ENCODE assay signal across 8 mouse cellular contexts in the genomic region with DNA sequence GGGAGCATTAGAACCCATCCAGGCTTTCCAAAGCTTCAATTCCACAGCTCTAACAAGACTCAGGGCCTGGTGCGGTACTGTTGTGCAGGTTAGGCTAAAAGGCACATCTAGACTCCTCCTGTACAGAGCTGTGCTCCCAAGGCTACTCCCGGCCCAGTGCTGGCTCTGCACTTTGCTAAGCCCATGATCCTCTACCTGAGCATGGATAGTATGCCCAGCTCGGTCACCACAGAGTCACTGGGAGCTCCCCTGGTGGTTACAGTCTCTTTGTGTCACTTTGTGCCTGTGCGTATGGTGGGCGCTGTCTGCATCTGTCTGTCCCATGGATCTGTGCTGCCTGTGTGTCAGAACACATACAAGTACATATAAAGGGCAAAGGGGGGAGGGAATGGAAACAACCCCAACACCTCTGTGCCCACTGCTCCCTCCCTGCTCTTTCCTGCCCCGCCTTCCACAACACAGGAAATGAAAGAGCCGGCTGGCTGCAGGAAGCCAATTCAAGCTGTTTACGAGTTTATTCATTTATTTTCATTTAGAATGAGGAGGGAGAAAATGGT. TPM values are rescaled to one million over a fixed set of nuclear protein-coding genes. Genes with fewer than 3 reads are reported as not detected.
DNase-seq lines count a peak whose midpoint lies in the region; ATAC-seq and TF ChIP-seq lines count a peak whose summit lies in the region.

No protein-coding gene starts in this region.

- peak; percentile 92 for DNase-seq in CD4-positive helper T cell, adult 2 months (ENCODE audit: low read depth, low spot score)
- DNase-seq in R1 (ENCODE audit: low read depth, low spot score) = peak; percentile 90
- peak; percentile 27 for DNase-seq in hindbrain, postnatal 0 days (ENCODE audit: low spot score)
- no peak for DNase-seq in liver, embryonic 13.5 days
- DNase-seq in natural killer cell, adult 2 months (ENCODE audit: low spot score in 2 of 2) = peak; percentile 66 to 69
- no peak for DNase-seq in urinary bladder, postnatal 10 days (ENCODE audit: low spot score)
- DNase-seq in left cerebral cortex, adult 18-20 months (ENCODE audit: low spot score in 2 of 2) = no peak

- no peaks in the 10 kb centered on the region for H3K27me3 ChIP-seq in forebrain, embryonic 16.5 days (replicated peaks; ENCODE audit: control insufficient read depth, insufficient read depth, low read length)
- no peaks in the 10 kb centered on the region for H3K27me3 ChIP-seq in hindbrain, postnatal 0 days (ENCODE audit: insufficient read depth, low read length)
- H3K27me3 ChIP-seq in liver, embryonic 13.5 days = no peaks in the 10 kb centered on the region

- ATAC-seq in forebrain, embryonic 16.5 days = peak; percentile 45
- peak; percentile 50 for ATAC-seq in hindbrain, postnatal 0 days
- ATAC-seq in liver, embryonic 13.5 days (ENCODE audit: low read depth) = no peak

- H3K36me3 ChIP-seq in forebrain, embryonic 16.5 days (ENCODE audit: control insufficient read depth, insufficient read depth) = no peaks in the 10 kb centered on the region
- no peaks in the 10 kb centered on the region for H3K36me3 ChIP-seq in hindbrain, postnatal 0 days (ENCODE audit: insufficient read depth, low read length)
- peaks cover 41% of the 10 kb centered on the region for H3K36me3 ChIP-seq in liver, embryonic 13.5 days

- H3K4me1 ChIP-seq in forebrain, embryonic 16.5 days (replicated peaks; ENCODE audit: control insufficient read depth, insufficient read depth, low read length) = peaks cover 18% of the 10 kb centered on the region
- peaks cover 16% of the 10 kb centered on the region for H3K4me1 ChIP-seq in hindbrain, postnatal 0 days (ENCODE audit: insufficient read depth, low read length)
- peaks cover 83% of the 10 kb centered on the region for H3K4me1 ChIP-seq in liver, embryonic 13.5 days (replicated peaks)

- H3K4me2 ChIP-seq in forebrain, embryonic 16.5 days (ENCODE audit: low read length) = no peak overlapping the region
- H3K4me2 ChIP-seq in hindbrain, postnatal 0 days (ENCODE audit: low read depth, low read length) = no peak overlapping the region
- peak overlapping the region; percentile 92 for H3K4me2 ChIP-seq in liver, embryonic 13.5 days

- TF ChIP-seq CTCF in hindbrain, postnatal 0 days (IDR thresholded peaks at IDR 0.05; ENCODE audit: low read depth) = no peak

- WGBS in forebrain, embryonic 16.5 days = 60% methylated on average over 8 of the region's 8 CpGs
- 59% methylated on average over 8 of the region's 8 CpGs for WGBS in hindbrain, postnatal 0 days
- WGBS in liver, embryonic 13.5 days (ENCODE audit: insufficient replicate concordance) = 36% methylated on average over 8 of the region's 8 CpGs

- H3K27ac ChIP-seq in forebrain, embryonic 16.5 days (ENCODE audit: low read length) = peak overlapping the region; percentile 39
- H3K27ac ChIP-seq in hindbrain, postnatal 0 days = peak overlapping the region; percentile 74
- H3K27ac ChIP-seq in liver, embryonic 13.5 days = peak overlapping the region; percentile 100

- H3K9ac ChIP-seq in forebrain, embryonic 16.5 days (replicated peaks; ENCODE audit: low read depth, low read length) = 0 out of 2 replicates have a peak overlapping the region, but pooled peaks have one; percentile 7
- H3K9ac ChIP-seq in hindbrain, postnatal 0 days (replicated peaks; ENCODE audit: low read length) = no peak overlapping the region
- peak overlapping the region; percentile 93 for H3K9ac ChIP-seq in liver, embryonic 13.5 days

- no peaks in the 10 kb centered on the region for H3K9me3 ChIP-seq in forebrain, embryonic 16.5 days (ENCODE audit: control insufficient read depth, low read length)
- H3K9me3 ChIP-seq in hindbrain, postnatal 0 days (ENCODE audit: low read length) = no peaks in the 10 kb centered on the region
- no peaks in the 10 kb centered on the region for H3K9me3 ChIP-seq in liver, embryonic 13.5 days (replicated peaks)

- no peak overlapping the region for H3K4me3 ChIP-seq in forebrain, embryonic 16.5 days (replicated peaks; ENCODE audit: low read length)
- H3K4me3 ChIP-seq in hindbrain, postnatal 0 days (ENCODE audit: low read length) = no peak overlapping the region
- peak overlapping the region; percentile 74 for H3K4me3 ChIP-seq in liver, embryonic 13.5 days (replicated peaks)

RNA-seq across cellular contexts. Expression of a gene that starts 3.6 kb away (rescaled TPM):
- 0.32 and 0.53 TPM in 2 replicates for polyA plus RNA-seq in forebrain, embryonic 16.5 days (2015; fragmentation: Nextera tagmentation; extraction: Ambion mirVana)
- 0.16 and 0.29 TPM in 2 replicates for total RNA-seq in hindbrain, postnatal 0 days (2014; rRNA removed)
- 0.40 and 0.71 TPM in 2 replicates for polyA plus RNA-seq in hindbrain, postnatal 0 days (2015; fragmentation: Nextera tagmentation; extraction: Ambion mirVana)
- polyA plus RNA-seq in liver, embryonic 13.5 days (2015; fragmentation: Nextera tagmentation; extraction: Ambion mirVana) = 89.4 and 99.6 TPM in 2 replicates
- under 1 TPM in 1 of 2 experiments, not detected in 1; 0.44 TPM for total RNA-seq in left cerebral cortex, adult 18-20 months (2021)

RNA-seq across cellular contexts. Expression of a gene that starts 39.4 kb away (rescaled TPM):
- 0.40 and 0.98 TPM in 2 replicates for polyA plus RNA-seq in forebrain, embryonic 16.5 days (2015; fragmentation: Nextera tagmentation; extraction: Ambion mirVana)
- total RNA-seq in hindbrain, postnatal 0 days (2014; rRNA removed) = 2.9 TPM in 1 of 2 replicates, not detected in the other
- polyA plus RNA-seq in hindbrain, postnatal 0 days (2015; fragmentation: Nextera tagmentation; extraction: Ambion mirVana) = 0.69 and 1.1 TPM in 2 replicates
- polyA plus RNA-seq in liver, embryonic 13.5 days (2015; fragmentation: Nextera tagmentation; extraction: Ambion mirVana) = 0.83 and 0.85 TPM in 2 replicates
- total RNA-seq in left cerebral cortex, adult 18-20 months (2021) = not detected

RNA-seq across cellular contexts. Expression of a gene that starts 44.1 kb away (rescaled TPM):
- 319 and 342 TPM in 2 replicates for polyA plus RNA-seq in forebrain, embryonic 16.5 days (2015; fragmentation: Nextera tagmentation; extraction: Ambion mirVana)
- 758 and 776 TPM in 2 replicates for total RNA-seq in hindbrain, postnatal 0 days (2014; rRNA removed)
- polyA plus RNA-seq in hindbrain, postnatal 0 days (2015; fragmentation: Nextera tagmentation; extraction: Ambion mirVana) = 708 and 751 TPM in 2 replicates
- polyA plus RNA-seq in liver, embryonic 13.5 days (2015; fragmentation: Nextera tagmentation; extraction: Ambion mirVana) = 130 and 131 TPM in 2 replicates
- total RNA-seq in left cerebral cortex, adult 18-20 months (2021) = 100 to 1,000 TPM; 388 to 392 TPM

Comparison
In these comparisons a context has a peak if more than half of its experiments do, and no peak if none do; other contexts are left out.
1. DNase-seq: peak in CD4-positive helper T cell, adult 2 months (single experiment), R1 (single experiment), hindbrain, postnatal 0 days (single experiment) and natural killer cell, adult 2 months (2 of 2); none in liver, embryonic 13.5 days (single experiment), urinary bladder, postnatal 10 days (single experiment) and left cerebral cortex, adult 18-20 months (0 of 2).
2. H3K27ac ChIP-seq: peak in every context shown above with its lines; median percentile 100 in liver, embryonic 13.5 days; 74 in hindbrain, postnatal 0 days; 39 in forebrain, embryonic 16.5 days.
3. RNA of a gene that starts 3.6 kb away (polyA plus RNA-seq): 89.4 to 99.6 TPM in liver, embryonic 13.5 days; 0.40 to 0.71 TPM in hindbrain, postnatal 0 days and 0.32 to 0.53 TPM in forebrain, embryonic 16.5 days; every median in the first group is over 10 times any median in the second.